Mouse (Mus musculus) CH12.LX (cell line): ENCODE measurements around the gene Ing4.
"Not testable (repeated sequence)": the region's sequence is repeated elsewhere in the genome, so short reads cannot be mapped to it uniquely, and the experiment has no call there.

Experiments
- BHLHE40 ChIP-seq: IDR thresholded peaks from 2 replicates; pipeline ENCODE4 v1.6.1; 2011; ENCODE audit warnings: mild to moderate bottlenecking, low read depth, low read length, improper control_type of control experiment
- CHD2 ChIP-seq: IDR thresholded peaks from 2 replicates; pipeline ENCODE4 v1.6.1; 2011; ENCODE audit warnings: low read length, improper control_type of control experiment
- CTCF ChIP-seq, 2 experiments: IDR thresholded peaks in 1 of 2; conservative IDR thresholded peaks in 1 of 2; 2 replicates each; pipeline ENCODE4 v1.5.1; 2011 to 2012; ENCODE audit warnings: low read depth in 2 of 2, low read length in 2 of 2, improper control_type of control experiment in 1 of 2, inconsistent platforms in 1 of 2, mild to moderate bottlenecking in 1 of 2, moderate library complexity in 1 of 2
- ELF1 ChIP-seq: IDR thresholded peaks from 2 replicates; pipeline ENCODE4 v1.6.1; 2014; ENCODE audit warnings: low read depth, mild to moderate bottlenecking, inconsistent platforms, low read length, improper control_type of control experiment
- MAFK ChIP-seq: IDR thresholded peaks from 2 replicates; pipeline ENCODE4 v1.6.1; 2011; ENCODE audit warnings: low read length, improper control_type of control experiment; ENCODE audit not compliant: insufficient replicate concordance
- TBP ChIP-seq: conservative IDR thresholded peaks from 2 replicates; pipeline ENCODE4 v1.6.1; 2011; ENCODE audit warnings: low read depth, low read length, improper control_type of control experiment
- USF2 ChIP-seq: conservative IDR thresholded peaks from 2 replicates; pipeline ENCODE4 v1.6.1; 2011; ENCODE audit warnings: low read depth, low read length, improper control_type of control experiment
- ZC3H11A ChIP-seq: IDR thresholded peaks from 2 replicates; pipeline ENCODE4 v1.6.1; 2012; ENCODE audit warnings: low read depth, mild to moderate bottlenecking, inconsistent platforms, low read length, improper control_type of control experiment
- ZKSCAN1 ChIP-seq: IDR thresholded peaks from 2 replicates; pipeline ENCODE4 v1.6.1; 2012; ENCODE audit warnings: low read depth, inconsistent platforms, low read length, improper control_type of control experiment, borderline replicate concordance
- ZNF384 ChIP-seq: IDR thresholded peaks from 2 replicates; pipeline ENCODE4 v1.6.1; 2012; ENCODE audit warnings: low read depth, low read length, improper control_type of control experiment, inconsistent platforms

- TF ChIP-seq TBP, BHLHE40, ZKSCAN1, ZC3H11A, ELF1, USF2, CHD2, MAFK: not testable (repeated sequence)
- peak in 1 of 2 experiments; percentile 6; a peak in 1 of 4 replicates for TF ChIP-seq CTCF (conservative IDR thresholded peaks at IDR 0.05 in 1 of 2, IDR thresholded peaks at IDR 0.05 in 1 of 2; ENCODE audit: low read depth in 2 of 2, low read length in 2 of 2)
- peak; percentile 51 for TF ChIP-seq ZNF384
Observed at GRCm38 (mm10) chr6:125065223-125065622, 25.7 kb downstream of the Ing4 start.
